8 mouse cellular contexts compared by ENCODE assay signal in the genomic region with DNA sequence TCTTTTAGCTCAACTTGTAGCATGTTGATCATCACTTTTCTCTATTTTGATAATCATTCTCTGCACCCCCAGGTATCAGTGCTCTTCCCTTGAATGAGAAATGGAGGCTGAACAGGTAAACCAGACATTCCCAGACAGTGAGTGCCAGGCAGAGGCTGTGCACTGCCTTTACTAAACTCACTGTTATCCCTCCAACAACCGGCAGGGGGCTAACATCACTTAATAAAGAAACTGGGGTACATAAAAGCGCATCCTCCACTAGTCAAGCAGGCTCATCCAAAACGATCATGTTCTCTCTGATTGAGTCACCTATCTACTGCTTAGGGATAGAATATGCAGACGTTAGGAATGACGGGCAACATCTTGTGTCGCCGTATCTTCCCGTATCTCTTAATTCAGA.
A peak's percentile ranks its signal among the peaks of the same experiment; 100 is the strongest.
DNase-seq lines count a peak whose midpoint lies in the region; ATAC-seq and TF ChIP-seq lines count a peak whose summit lies in the region.

No protein-coding gene starts in this region.

- H3K9me3 ChIP-seq in hindbrain, embryonic 10.5 days = no peaks in the 10 kb centered on the region
- H3K9me3 ChIP-seq in hindbrain, embryonic 13.5 days = no peaks in the 10 kb centered on the region
- no peaks in the 10 kb centered on the region for H3K9me3 ChIP-seq in lung, postnatal 0 days (ENCODE audit: low read length)

- in situ Hi-C loops in Patski (cut with MboI; ENCODE audit: low pct_unique_long_range_greater_than_20kb) = loop anchor here (5.0 kb wide), 4 partner anchors 229 to 734 kb away; a partner anchor contains a TSS

- WGBS in hindbrain, embryonic 10.5 days = 71% methylated on average over 8 of the region's 8 CpGs
- 74% methylated on average over 8 of the region's 8 CpGs for WGBS in hindbrain, embryonic 13.5 days
- 67% methylated on average over 8 of the region's 8 CpGs for WGBS in lung, postnatal 0 days

- H3K9ac ChIP-seq in hindbrain, embryonic 13.5 days = no peak overlapping the region
- H3K9ac ChIP-seq in lung, postnatal 0 days (replicated peaks; ENCODE audit: low read depth) = no peak overlapping the region

- DNase-seq in hindbrain, embryonic 10.5 days (ENCODE audit: low spot score) = peak; percentile 47
- peak; percentile 75 for DNase-seq in 3T3-L1 (ENCODE audit: low read depth, low spot score)
- no peak for DNase-seq in Patski (ENCODE audit: low read depth, low spot score)
- DNase-seq in cerebellum, postnatal 10 days = peak; percentile 83 to 84
- DNase-seq in lung, postnatal 0 days (ENCODE audit: low spot score) = peak; percentile 61
- DNase-seq in thymus, postnatal 0 days (ENCODE audit: low spot score) = peak; percentile 60

- H3K36me3 ChIP-seq in hindbrain, embryonic 10.5 days = peaks cover 49% of the 10 kb centered on the region
- peaks cover 28% of the 10 kb centered on the region for H3K36me3 ChIP-seq in hindbrain, embryonic 13.5 days
- no peaks in the 10 kb centered on the region for H3K36me3 ChIP-seq in lung, postnatal 0 days (ENCODE audit: insufficient read depth, low read length)

- TF ChIP-seq EP300 in lung, postnatal 0 days (IDR thresholded peaks at IDR 0.05) = no peak

- CTCF ChIA-PET in Patski (lab: Charles Lee) = interaction anchor here (0.6 to 1.9 kb wide), 4 partner anchors 11 to 420 kb away, joined by 3 to 6 read pairs (median 4); no protein-coding TSS in a partner anchor

- no peaks in the 10 kb centered on the region for H3K27me3 ChIP-seq in hindbrain, embryonic 10.5 days (ENCODE audit: insufficient read depth, poor library complexity, severe bottlenecking)
- no peaks in the 10 kb centered on the region for H3K27me3 ChIP-seq in hindbrain, embryonic 13.5 days
- H3K27me3 ChIP-seq in Patski = no peaks in the 10 kb centered on the region
- H3K27me3 ChIP-seq in lung, postnatal 0 days (replicated peaks; ENCODE audit: insufficient read depth, low read length) = no peaks in the 10 kb centered on the region

- no peak overlapping the region for H3K4me2 ChIP-seq in hindbrain, embryonic 13.5 days
- H3K4me2 ChIP-seq in lung, postnatal 0 days (replicated peaks; ENCODE audit: low read depth, low read length) = no peak overlapping the region

- TF ChIP-seq CTCF in Patski (IDR thresholded peaks at IDR 0.05) = peak; percentile 65
- peak; percentile 78 for TF ChIP-seq CTCF in lung, postnatal 0 days (IDR thresholded peaks at IDR 0.05)

- H3K4me3 ChIP-seq in hindbrain, embryonic 10.5 days = no peak overlapping the region
- no peak overlapping the region for H3K4me3 ChIP-seq in hindbrain, embryonic 13.5 days
- no peak overlapping the region for H3K4me3 ChIP-seq in lung, postnatal 0 days (ENCODE audit: low read depth, low read length)

- ATAC-seq in hindbrain, embryonic 13.5 days (ENCODE audit: low FRiP score) = no peak
- no peak for ATAC-seq in Patski
- ATAC-seq in inflammation-experienced regulatory T-cells, adult 6 months = peak; percentile 68
- ATAC-seq in lung, postnatal 0 days = no peak

- no peak overlapping the region for H3K27ac ChIP-seq in hindbrain, embryonic 10.5 days
- H3K27ac ChIP-seq in hindbrain, embryonic 13.5 days = no peak overlapping the region
- H3K27ac ChIP-seq in lung, postnatal 0 days (ENCODE audit: low read length) = no peak overlapping the region

- H3K4me1 ChIP-seq in hindbrain, embryonic 10.5 days (replicated peaks) = peaks cover 15% of the 10 kb centered on the region
- H3K4me1 ChIP-seq in hindbrain, embryonic 13.5 days (replicated peaks) = peaks cover 12% of the 10 kb centered on the region
- no peaks in the 10 kb centered on the region for H3K4me1 ChIP-seq in lung, postnatal 0 days (ENCODE audit: insufficient read depth, low read depth, low read length)

- POLR2A ChIA-PET in Patski (lab: Charles Lee) = interaction anchor here (1.1 kb wide), 1 partner anchor 244 kb away, joined by 3 read pairs; a partner anchor contains a TSS
